Mouse (Mus musculus) skeletal muscle tissue, postnatal 0 days (tissue): Measurements from ENCODE around the gene Hist1h3f. TPM values are rescaled to one million over a fixed set of nuclear protein-coding genes. Genes with fewer than 3 reads are reported as not detected.

Experiments
- microRNA-seq, 2 experiments: library from miRNA; unstranded; fragments of <30 nt; microRNA quantifications; one replicate each; pipeline ENCODE4; 2016
- polyA plus RNA-seq: library from polyadenylated mRNA; unstranded; fragments of >200 nt; fragmentation: Nextera tagmentation; extraction: Ambion mirVana; gene quantifications from 2 replicates; pipeline ENCODE4 v1.2.1, GENCODE M21; 2015

The Hist1h3f gene
- polyA plus RNA-seq, 1 experiment from 2014 or later, result 0.50 TPM

Small RNAs within 50 kb of the gene (microRNA-seq; reads per million reads assigned to microRNA genes)
- gene Gm44297 (0 reads per million in 2 experiments), gene Gm44359 (0 reads per million in 2 experiments), gene Gm44394 (0 reads per million in 2 experiments), gene n-TStga1 (0.10 to 0.42 reads per million in 2 experiments)

Other genes with a start within 250 kb of the Hist1h3f start
- gene Zfp322a, start 174.8 kb upstream of the Hist1h3f start, polyA plus RNA-seq, result 18.7 and 18.8 TPM in 2 replicates
- gene Abt1, start 120.2 kb upstream of the Hist1h3f start, polyA plus RNA-seq, result 8.7 and 9.1 TPM in 2 replicates
- gene Btn1a1, start 78.2 kb upstream of the Hist1h3f start, polyA plus RNA-seq, result not detected in 2 replicates
- gene Btn2a2, start 55.2 kb upstream of the Hist1h3f start, polyA plus RNA-seq, result 0.07 TPM in 1 of 2 replicates, not detected in the other
- 38.5 and 44.1 TPM in 2 replicates for gene Hist1h4h, start 13.0 kb upstream of the Hist1h3f start, polyA plus RNA-seq
- gene Hist1h2af, start 10.1 kb upstream of the Hist1h3f start, polyA plus RNA-seq, result 1.8 and 3.4 TPM in 2 replicates
- 1.00 and 1.2 TPM in 2 replicates for gene Hist1h3g, start 8.6 kb upstream of the Hist1h3f start, polyA plus RNA-seq
- gene Hist1h2bh, start 660 bp upstream of the Hist1h3f start, polyA plus RNA-seq, result 0.44 and 0.72 TPM in 2 replicates
- 0.80 TPM in 1 of 2 replicates, not detected in the other for gene Hist1h4f, start 7.6 kb downstream of the Hist1h3f start, polyA plus RNA-seq
- 0.58 and 0.85 TPM in 2 replicates for gene Hist1h1d, start 9.2 kb downstream of the Hist1h3f start, polyA plus RNA-seq
- 2.3 and 2.8 TPM in 2 replicates for gene Hist1h3e, start 18.3 kb downstream of the Hist1h3f start, polyA plus RNA-seq
- 20.1 and 21.8 TPM in 2 replicates for gene Hist1h2ae, start 27.2 kb downstream of the Hist1h3f start, polyA plus RNA-seq
- 3.8 and 4.3 TPM in 2 replicates for gene Hist1h2bg, start 27.3 kb downstream of the Hist1h3f start, polyA plus RNA-seq
- 1.8 and 2.3 TPM in 2 replicates for gene Hist1h2bf, start 30.1 kb downstream of the Hist1h3f start, polyA plus RNA-seq
- gene Hist1h2ad, start 30.3 kb downstream of the Hist1h3f start, polyA plus RNA-seq, result 0.91 TPM in 2 replicates
- 4.4 and 4.9 TPM in 2 replicates for gene Hist1h3d, start 31.7 kb downstream of the Hist1h3f start, polyA plus RNA-seq
- 25.5 and 29.4 TPM in 2 replicates for gene Hist1h4d, start 37.5 kb downstream of the Hist1h3f start, polyA plus RNA-seq
- gene Hist1h2be, start 77.1 kb downstream of the Hist1h3f start, polyA plus RNA-seq, result 4.5 and 5.7 TPM in 2 replicates
- gene Hist1h1e, start 78.5 kb downstream of the Hist1h3f start, polyA plus RNA-seq, result 12.7 and 15.0 TPM in 2 replicates
- 0.88 and 1.4 TPM in 2 replicates for gene Hist1h2ac, start 139.9 kb downstream of the Hist1h3f start, polyA plus RNA-seq
- gene Hist1h2bc, start 140.1 kb downstream of the Hist1h3f start, polyA plus RNA-seq, result 186 and 234 TPM in 2 replicates
- not detected in 2 replicates for gene Hist1h1t, start 151.8 kb downstream of the Hist1h3f start, polyA plus RNA-seq
- 1.3 and 2.7 TPM in 2 replicates for gene Hist1h4c, start 154.4 kb downstream of the Hist1h3f start, polyA plus RNA-seq
- gene Hfe, start 166.8 kb downstream of the Hist1h3f start, polyA plus RNA-seq, result 9.6 and 16.8 TPM in 2 replicates
- gene Hist1h1c, start 194.8 kb downstream of the Hist1h3f start, polyA plus RNA-seq, result 191 and 322 TPM in 2 replicates
- gene Hist1h3c, start 201.6 kb downstream of the Hist1h3f start, polyA plus RNA-seq, result 0.67 and 1.1 TPM in 2 replicates
- 0.82 and 1.4 TPM in 2 replicates for gene Hist1h2bb, start 202.7 kb downstream of the Hist1h3f start, polyA plus RNA-seq
- 10.2 and 10.4 TPM in 2 replicates for gene Hist1h2ab, start 207.1 kb downstream of the Hist1h3f start, polyA plus RNA-seq
- gene Hist1h3b, start 208.2 kb downstream of the Hist1h3f start, polyA plus RNA-seq, result 2.4 and 4.3 TPM in 2 replicates
- gene Hist1h4b, start 213.0 kb downstream of the Hist1h3f start, polyA plus RNA-seq, result 0.83 TPM in 1 of 2 replicates, not detected in the other
- gene Hist1h4a, start 217.2 kb downstream of the Hist1h3f start, polyA plus RNA-seq, result 0.61 and 1.1 TPM in 2 replicates
- 0.85 and 1.7 TPM in 2 replicates for gene Hist1h3a, start 218.3 kb downstream of the Hist1h3f start, polyA plus RNA-seq
- gene Hist1h1a, start 219.6 kb downstream of the Hist1h3f start, polyA plus RNA-seq, result 1.2 and 2.0 TPM in 2 replicates
- 0.34 and 0.38 TPM in 2 replicates for gene Trim38, start 225.9 kb downstream of the Hist1h3f start, polyA plus RNA-seq